Mouse (Mus musculus): Measurements from ENCODE around the gene Pla2g2f.

DNA sequence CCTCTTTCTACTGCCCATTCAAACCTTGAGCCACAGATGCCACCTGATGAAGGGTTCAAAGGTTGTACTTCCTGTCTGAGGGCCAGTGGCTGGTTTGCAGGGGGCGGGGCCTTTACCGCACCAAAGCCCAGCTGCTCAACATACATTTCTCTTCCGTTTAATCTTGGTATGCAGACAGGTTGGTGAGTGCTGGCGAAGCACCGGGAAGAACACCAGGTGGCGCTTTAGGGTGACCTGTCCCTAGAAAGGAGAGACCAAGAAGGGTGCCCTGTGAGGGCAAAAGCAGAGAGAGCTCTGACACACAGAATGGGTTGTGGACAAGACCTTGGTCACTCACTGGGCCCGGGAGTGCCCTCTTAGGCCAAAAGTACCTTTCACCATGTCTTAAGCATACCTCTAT lies 48.8 kb downstream of the Pla2g2f start:
- TF ChIP-seq MAFK (IDR thresholded peaks at IDR 0.05; ENCODE audit: insufficient read depth, low read depth, low read length) (no peak), HCFC1 (IDR thresholded peaks at IDR 0.05; ENCODE audit: borderline replicate concordance, insufficient read depth, low read length) (no peak)
